Mouse (Mus musculus) C2C12 (cell line): ENCODE results near the gene Fam84a. TPM values are rescaled to one million over a fixed set of nuclear protein-coding genes. Genes with fewer than 3 reads are reported as not detected.

Source experiments
- H3K27me3 ChIP-seq: one replicate; pipeline ENCODE4 v1.6.1; 2011; ENCODE audit not compliant: control insufficient read depth, insufficient read depth, insufficient read length
- H3K36me3 ChIP-seq: one replicate; pipeline ENCODE4 v1.6.1; 2011; ENCODE audit not compliant: control insufficient read depth, insufficient read depth
- H3K4me3 ChIP-seq: one replicate; pipeline ENCODE4 v1.5.1; 2011; ENCODE audit warnings: mild to moderate bottlenecking, control low read depth; ENCODE audit not compliant: poor library complexity, insufficient read depth, severe bottlenecking
- H3K79me2 ChIP-seq: one replicate; pipeline ENCODE4 v1.6.1; 2011; ENCODE audit not compliant: control insufficient read depth, insufficient read depth
- H3K79me3 ChIP-seq: one replicate; pipeline ENCODE4 v1.6.1; 2011; ENCODE audit warnings: low read depth, control low read depth
- H3ac ChIP-seq: one replicate; pipeline ENCODE3; 2011; ENCODE audit warnings: low read depth; ENCODE audit not compliant: control insufficient read depth, insufficient read length
- CEBPB ChIP-seq: IDR thresholded peaks from one replicate; pipeline ENCODE4 v1.6.1; 2011; ENCODE audit warnings: low read depth, mild to moderate bottlenecking, control low read depth, moderate library complexity
- CTCF ChIP-seq: IDR thresholded peaks from one replicate; pipeline ENCODE4 v1.5.1; 2011; ENCODE audit not compliant: control insufficient read depth, insufficient read depth, insufficient read length
- FOSL1 ChIP-seq: IDR thresholded peaks from one replicate; pipeline ENCODE4 v1.8.0; 2011; ENCODE audit warnings: mild to moderate bottlenecking, low read length; ENCODE audit not compliant: poor library complexity, insufficient read depth, severe bottlenecking
- MAX ChIP-seq: IDR thresholded peaks from one replicate; pipeline ENCODE4 v1.6.1; 2011; ENCODE audit warnings: mild to moderate bottlenecking, control low read depth
- MYOD1 ChIP-seq: IDR thresholded peaks from one replicate; pipeline ENCODE4 v1.6.1; 2011; ENCODE audit warnings: low read depth; ENCODE audit not compliant: control insufficient read depth, insufficient read length
- MYOG ChIP-seq: IDR thresholded peaks from one replicate; pipeline ENCODE4 v1.6.1; 2011; ENCODE audit not compliant: control insufficient read depth, insufficient read length; ENCODE audit errors: extremely low read depth
- USF1 ChIP-seq: IDR thresholded peaks from one replicate; pipeline ENCODE4 v1.6.1; 2011; ENCODE audit warnings: low read depth, mild to moderate bottlenecking, control low read depth, moderate library complexity
- polyA plus RNA-seq: library from polyadenylated mRNA; unstranded; fragments of >200 nt; fragmentation: generic; extraction: Trizol; gene quantifications from one replicate; pipeline ENCODE4 v1.2.1, GENCODE M21; 2012; ENCODE audit warnings: missing spikeins

The Fam84a gene
- polyA plus RNA-seq, 1 experiment: 0.76 TPM

- no peak overlapping the region for H3K4me3 ChIP-seq
- H3K79me3 ChIP-seq: no peaks in the 10 kb centered on the region
- no peaks in the 10 kb centered on the region for H3K79me2 ChIP-seq
- no peak overlapping the region for H3ac ChIP-seq
- no peaks in the 10 kb centered on the region for H3K27me3 ChIP-seq
- H3K36me3 ChIP-seq: no peaks in the 10 kb centered on the region
- no peak for TF ChIP-seq MYOG
- TF ChIP-seq USF1: no peak
- TF ChIP-seq CTCF: no peak
- no peak for TF ChIP-seq FOSL1
- no peak for TF ChIP-seq MAX
- TF ChIP-seq CEBPB: no peak
- no peak for TF ChIP-seq MYOD1
These were observed 770 bp downstream of the Fam84a start for GRCm38 (mm10) chr12:14150936-14151631.

DNA sequence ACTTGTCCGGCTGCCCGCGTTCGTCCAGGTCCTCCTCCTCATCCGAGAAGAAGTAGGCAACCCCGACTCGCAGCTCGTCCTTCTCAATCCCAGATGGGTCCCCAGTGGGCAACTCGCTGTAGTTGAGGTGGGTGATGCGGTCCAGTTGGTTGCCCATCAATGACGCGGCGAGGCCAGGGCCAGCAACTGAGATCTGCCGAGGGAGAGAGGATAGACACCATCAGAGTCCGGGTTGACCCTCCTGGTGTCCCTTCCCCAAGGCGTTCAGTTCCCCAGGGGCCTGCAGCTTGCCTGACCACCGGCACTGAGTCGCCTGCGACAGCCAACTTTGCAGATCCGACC is 1.3 kb downstream of the Fam84a start:
- Histone ChIP-seq H3ac (no peak overlapping the region), H3K79me2 (no peaks in the 10 kb centered on the region), H3K36me3 (no peaks in the 10 kb centered on the region), H3K27me3 (no peaks in the 10 kb centered on the region), H3K4me3 (no peak overlapping the region), H3K79me3 (no peaks in the 10 kb centered on the region)
- TF ChIP-seq USF1: no peak
- TF ChIP-seq FOSL1: no peak
- no peak for TF ChIP-seq MAX
- TF ChIP-seq CTCF: no peak
- TF ChIP-seq MYOG: no peak
- TF ChIP-seq MYOD1: no peak
- no peak for TF ChIP-seq CEBPB

- no peak for TF ChIP-seq USF1
- TF ChIP-seq MYOD1: no peak
- TF ChIP-seq FOSL1: no peak
- TF ChIP-seq CEBPB: no peak
- no peak for TF ChIP-seq MAX
- TF ChIP-seq MYOG: no peak
- no peak for TF ChIP-seq CTCF
- no peaks in the 10 kb centered on the region for H3K79me3 ChIP-seq
- no peaks in the 10 kb centered on the region for H3K79me2 ChIP-seq
- no peaks in the 10 kb centered on the region for H3K36me3 ChIP-seq
- no peaks in the 10 kb centered on the region for H3K27me3 ChIP-seq
- H3K4me3 ChIP-seq: no peak overlapping the region
- H3ac ChIP-seq: no peak overlapping the region
These were observed 1.8 kb downstream of the Fam84a start for GRCm38 (mm10) chr12:14149843-14150567.

DNA sequence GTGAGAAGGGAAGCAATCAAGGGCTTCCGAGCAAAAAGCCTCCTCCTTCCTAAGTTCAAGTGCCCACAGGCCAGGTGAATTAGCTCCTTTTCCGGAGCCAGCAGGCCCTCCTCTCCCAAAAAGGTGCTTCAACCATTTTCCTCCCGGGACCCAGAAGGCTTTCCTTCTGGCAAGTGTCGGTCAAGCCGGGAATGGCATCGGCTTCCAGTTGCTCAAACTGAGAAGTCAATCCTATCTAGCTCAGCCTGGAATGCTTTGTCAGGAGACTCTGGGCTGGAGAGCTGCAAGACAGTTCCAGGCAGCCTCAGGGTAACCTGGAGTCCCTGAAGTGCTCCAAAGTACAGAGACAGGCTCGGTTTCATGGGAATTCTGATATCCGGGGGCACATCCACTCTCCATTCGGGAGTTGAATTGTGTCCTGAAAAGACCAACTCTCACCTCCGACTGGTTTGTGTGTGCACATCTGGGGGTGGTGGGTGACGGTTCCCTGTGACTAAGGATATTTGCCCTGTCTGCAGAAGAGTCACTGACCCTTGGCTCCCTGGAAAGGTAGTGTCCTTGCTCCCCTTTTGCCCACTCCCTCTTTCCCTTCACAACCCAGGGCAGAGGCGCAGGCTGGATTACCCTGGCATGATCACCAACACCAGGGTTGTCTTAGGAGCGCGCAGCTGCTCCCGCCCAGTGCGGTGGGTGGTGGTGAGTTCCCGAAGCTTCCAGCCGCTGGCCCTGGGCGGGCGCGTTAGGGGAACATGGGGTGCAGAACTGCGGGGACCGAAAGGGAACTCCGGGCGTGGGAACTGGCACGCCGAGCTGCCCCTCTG is 2.6 kb downstream of the Fam84a start:
- Histone ChIP-seq H3K4me3 (no peak overlapping the region), H3K79me2 (no peaks in the 10 kb centered on the region), H3ac (no peak overlapping the region), H3K36me3 (no peaks in the 10 kb centered on the region), H3K27me3 (no peaks in the 10 kb centered on the region), H3K79me3 (no peaks in the 10 kb centered on the region)
- TF ChIP-seq FOSL1: no peak
- TF ChIP-seq MYOD1: no peak
- no peak for TF ChIP-seq MYOG
- no peak for TF ChIP-seq USF1
- no peak for TF ChIP-seq MAX
- no peak for TF ChIP-seq CTCF
- TF ChIP-seq CEBPB: no peak

- no peaks in the 10 kb centered on the region for H3K79me3 ChIP-seq
- H3K4me3 ChIP-seq: no peak overlapping the region
- no peak overlapping the region for H3ac ChIP-seq
- no peaks in the 10 kb centered on the region for H3K27me3 ChIP-seq
- no peaks in the 10 kb centered on the region for H3K36me3 ChIP-seq
- TF ChIP-seq CEBPB (peak; percentile 53), MYOD1 (no peak)
- H3K79me2 ChIP-seq: no peaks in the 10 kb centered on the region
These were observed 14.8 kb downstream of the Fam84a start for GRCm38 (mm10) chr12:14137046-14137445.
